Mouse (Mus musculus): Measurements from ENCODE around the gene Stk40. TPM values are rescaled to one million over a fixed set of nuclear protein-coding genes. Genes with fewer than 3 reads are reported as not detected.

Gene Stk40
- polyA plus RNA-seq, 1 experiment: 24.9 TPM

DNA sequence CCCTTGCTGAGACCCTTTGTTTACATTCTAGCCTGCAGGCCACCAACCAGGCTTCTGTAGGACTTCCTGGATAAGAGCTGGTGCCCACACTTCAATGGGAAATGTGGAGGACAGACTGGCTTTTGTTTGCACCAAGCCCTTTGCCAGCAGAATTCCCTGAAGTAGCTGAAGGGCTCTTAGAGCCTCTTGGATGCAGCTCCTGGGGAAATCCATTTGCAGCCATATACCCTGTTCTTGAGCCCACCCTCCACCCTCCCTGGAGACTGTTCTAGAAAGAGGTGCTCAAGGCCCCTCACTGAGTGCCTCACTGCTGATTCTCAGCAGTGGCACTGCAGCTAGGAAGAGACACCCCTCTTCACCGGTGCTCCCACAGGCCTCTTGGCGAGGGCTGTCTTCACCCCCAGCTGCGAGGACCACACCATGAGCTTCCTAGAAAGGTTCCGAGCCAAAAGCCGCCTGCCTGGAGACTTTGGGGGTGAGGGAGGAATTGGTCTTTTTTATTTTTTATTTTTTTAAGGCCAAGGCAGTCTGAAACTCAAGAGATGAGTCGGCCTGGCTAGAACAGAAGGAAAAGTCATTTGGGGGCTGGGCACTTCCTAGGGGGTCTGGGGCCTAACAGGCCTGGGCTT lies 29.0 kb downstream of the Stk40 start:
- no peaks in the 10 kb centered on the region for H3K27me3 ChIP-seq (ENCODE audit: control insufficient read depth, insufficient read depth, low read length)
- WGBS: 39% methylated on average over 6 of the region's 6 CpGs
- no peak for DNase-seq
- H3K27ac ChIP-seq (ENCODE audit: insufficient read depth, low read length): 0 out of 2 replicates have a peak overlapping the region, but pooled peaks have one; percentile 4
- no peak for TF ChIP-seq POLR2A (IDR thresholded peaks at IDR 0.05; ENCODE audit: borderline replicate concordance, insufficient read depth, low read length)
- no peak for TF ChIP-seq CTCF (IDR thresholded peaks at IDR 0.05; ENCODE audit: borderline replicate concordance, insufficient read depth, low read depth, low read length)
- H3K4me1 ChIP-seq (ENCODE audit: control insufficient read depth, insufficient read depth, low read length): peaks cover 24% of the 10 kb centered on the region
- no peak overlapping the region for H3K4me3 ChIP-seq (replicated peaks; ENCODE audit: insufficient read depth, low read depth, low read length)

DNA sequence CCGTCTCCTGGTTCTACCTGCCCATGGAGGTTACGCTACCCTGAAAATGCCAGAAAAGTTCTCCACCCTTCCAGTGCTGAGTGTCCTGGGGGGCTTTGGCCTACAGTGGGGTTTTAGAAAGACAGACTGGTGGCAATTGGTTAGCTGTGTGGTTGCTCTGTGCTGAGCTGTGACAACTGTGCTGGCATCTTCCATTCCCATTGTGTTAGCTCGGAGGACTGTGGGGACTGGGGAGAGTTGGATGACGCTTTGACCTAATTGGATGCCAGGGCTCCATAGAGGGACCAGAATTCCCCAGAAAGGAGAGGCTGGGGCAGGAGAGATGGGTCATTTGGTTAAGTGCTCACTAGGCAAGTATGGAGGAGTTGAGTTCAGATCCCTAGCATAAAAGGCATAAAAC lies 30.5 kb downstream of the Stk40 start:
- peaks cover 24% of the 10 kb centered on the region for H3K4me1 ChIP-seq (ENCODE audit: control insufficient read depth, insufficient read depth, low read length)
- 75% methylated on average over 4 of the region's 4 CpGs for WGBS
- H3K4me3 ChIP-seq (replicated peaks; ENCODE audit: insufficient read depth, low read depth, low read length): no peak overlapping the region
- no peak for DNase-seq
- TF ChIP-seq CTCF (IDR thresholded peaks at IDR 0.05; ENCODE audit: borderline replicate concordance, insufficient read depth, low read depth, low read length): no peak
- TF ChIP-seq POLR2A (IDR thresholded peaks at IDR 0.05; ENCODE audit: borderline replicate concordance, insufficient read depth, low read length): no peak
- no peaks in the 10 kb centered on the region for H3K27me3 ChIP-seq (ENCODE audit: control insufficient read depth, insufficient read depth, low read length)
- H3K27ac ChIP-seq (ENCODE audit: insufficient read depth, low read length): no peak overlapping the region

DNA sequence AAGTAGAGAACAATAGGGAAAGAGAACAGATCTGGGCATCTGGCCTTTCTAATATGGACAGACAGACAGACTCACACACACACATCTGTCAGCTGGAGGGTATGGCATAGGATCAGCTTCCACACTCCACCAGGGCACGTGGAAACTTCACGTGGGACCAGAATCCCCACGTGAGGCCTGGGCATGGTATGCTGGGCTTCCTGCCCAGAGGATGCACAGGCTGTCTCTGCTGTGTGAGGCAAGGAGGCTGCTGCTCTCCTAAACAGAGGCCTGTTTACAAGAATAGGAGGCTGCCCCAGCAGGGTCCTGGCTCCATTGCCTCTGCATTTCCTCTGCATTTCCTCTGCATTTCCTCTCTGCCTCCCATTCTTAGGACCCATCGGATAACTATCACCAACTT lies 30.9 kb downstream of the Stk40 start:
- peaks cover 24% of the 10 kb centered on the region for H3K4me1 ChIP-seq (ENCODE audit: control insufficient read depth, insufficient read depth, low read length)
- H3K4me3 ChIP-seq (replicated peaks; ENCODE audit: insufficient read depth, low read depth, low read length): no peak overlapping the region
- TF ChIP-seq POLR2A (IDR thresholded peaks at IDR 0.05; ENCODE audit: borderline replicate concordance, insufficient read depth, low read length): no peak
- TF ChIP-seq CTCF (IDR thresholded peaks at IDR 0.05; ENCODE audit: borderline replicate concordance, insufficient read depth, low read depth, low read length): no peak
- no peaks in the 10 kb centered on the region for H3K27me3 ChIP-seq (ENCODE audit: control insufficient read depth, insufficient read depth, low read length)
- H3K27ac ChIP-seq (ENCODE audit: insufficient read depth, low read length): no peak overlapping the region
- 13% methylated on average over 4 of the region's 4 CpGs for WGBS
- DNase-seq: peak in 1 of 2 experiments; percentile 48

DNA sequence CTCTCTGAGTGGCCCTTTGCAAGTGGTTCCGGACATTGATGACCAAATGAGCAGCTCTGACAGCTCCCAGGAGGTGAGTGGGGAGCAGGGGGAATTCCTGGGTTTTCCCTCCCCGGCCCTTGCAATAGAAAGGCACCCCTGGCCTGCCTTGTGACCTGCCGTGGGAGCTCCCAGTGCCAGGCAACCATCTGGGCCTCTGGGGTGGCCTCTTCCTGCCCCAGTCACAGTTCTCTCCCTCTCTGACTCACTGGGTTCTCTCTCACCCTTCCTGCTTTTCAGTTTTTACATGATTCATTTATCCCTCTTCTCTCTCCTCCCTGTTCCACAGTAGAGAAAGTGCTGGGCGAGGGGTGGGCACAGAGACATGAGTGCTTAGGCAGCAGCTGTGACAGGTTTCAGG lies 34.0 kb downstream of the Stk40 start:
- DNase-seq: no peak
- TF ChIP-seq CTCF (IDR thresholded peaks at IDR 0.05; ENCODE audit: borderline replicate concordance, insufficient read depth, low read depth, low read length) (no peak), POLR2A (IDR thresholded peaks at IDR 0.05; ENCODE audit: borderline replicate concordance, insufficient read depth, low read length) (no peak)
- Histone ChIP-seq H3K4me3 (replicated peaks; ENCODE audit: insufficient read depth, low read depth, low read length) (no peak overlapping the region), H3K27ac (ENCODE audit: insufficient read depth, low read length) (no peak overlapping the region), H3K4me1 (ENCODE audit: control insufficient read depth, insufficient read depth, low read length) (peaks cover 10% of the 10 kb centered on the region; the same call in 1 of the 2 replicates), H3K27me3 (ENCODE audit: control insufficient read depth, insufficient read depth, low read length) (no peaks in the 10 kb centered on the region)
- WGBS: 64% methylated on average over 4 of the region's 4 CpGs

GRCm38 (mm10) chr4:126141021-126141420 lies 37.3 kb downstream of the Stk40 start:
- Histone ChIP-seq H3K4me3 (replicated peaks; ENCODE audit: insufficient read depth, low read depth, low read length) (no peak overlapping the region), H3K27ac (ENCODE audit: insufficient read depth, low read length) (no peak overlapping the region), H3K4me1 (ENCODE audit: control insufficient read depth, insufficient read depth, low read length) (no peaks in the 10 kb centered on the region), H3K27me3 (ENCODE audit: control insufficient read depth, insufficient read depth, low read length) (no peaks in the 10 kb centered on the region)
- TF ChIP-seq POLR2A (IDR thresholded peaks at IDR 0.05; ENCODE audit: borderline replicate concordance, insufficient read depth, low read length): no peak
- no peak for TF ChIP-seq CTCF (IDR thresholded peaks at IDR 0.05; ENCODE audit: borderline replicate concordance, insufficient read depth, low read depth, low read length)
- 79% methylated on average over 5 of the region's 5 CpGs for WGBS
- no peak for DNase-seq

DNA sequence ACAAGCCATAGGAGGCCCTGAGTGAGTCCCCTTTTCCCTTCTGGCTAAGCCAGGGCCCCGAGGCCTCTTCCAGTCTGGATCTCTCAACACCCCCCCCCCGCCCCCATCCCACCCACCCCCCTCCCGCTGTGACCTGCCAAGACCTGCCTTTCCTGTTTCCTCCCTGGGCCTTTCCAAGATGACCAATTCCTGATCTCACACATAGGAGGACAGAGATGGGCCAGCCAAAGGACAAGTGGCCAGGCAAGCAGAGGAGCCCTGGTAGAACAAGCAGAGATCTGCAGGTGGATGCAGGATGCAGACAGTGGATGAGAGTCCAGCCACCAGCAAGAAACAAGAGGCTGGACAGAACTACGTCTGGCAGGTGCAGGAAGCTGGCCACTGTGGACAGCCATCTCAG lies 41.6 kb downstream of the Stk40 start:
- no peak for DNase-seq
- no peak overlapping the region for H3K27ac ChIP-seq (ENCODE audit: insufficient read depth, low read length)
- 0 out of 2 replicates have a peak, but pooled peaks cover 2% of the 10 kb centered on the region for H3K27me3 ChIP-seq (ENCODE audit: control insufficient read depth, insufficient read depth, low read length)
- WGBS: 45% methylated on average over 4 of the region's 4 CpGs
- no peak for TF ChIP-seq POLR2A (IDR thresholded peaks at IDR 0.05; ENCODE audit: borderline replicate concordance, insufficient read depth, low read length)
- TF ChIP-seq CTCF (IDR thresholded peaks at IDR 0.05; ENCODE audit: borderline replicate concordance, insufficient read depth, low read depth, low read length): no peak
- H3K4me1 ChIP-seq (ENCODE audit: control insufficient read depth, insufficient read depth, low read length): 0 out of 2 replicates have a peak, but pooled peaks cover 7% of the 10 kb centered on the region
- H3K4me3 ChIP-seq (replicated peaks; ENCODE audit: insufficient read depth, low read depth, low read length): no peak overlapping the region

DNA sequence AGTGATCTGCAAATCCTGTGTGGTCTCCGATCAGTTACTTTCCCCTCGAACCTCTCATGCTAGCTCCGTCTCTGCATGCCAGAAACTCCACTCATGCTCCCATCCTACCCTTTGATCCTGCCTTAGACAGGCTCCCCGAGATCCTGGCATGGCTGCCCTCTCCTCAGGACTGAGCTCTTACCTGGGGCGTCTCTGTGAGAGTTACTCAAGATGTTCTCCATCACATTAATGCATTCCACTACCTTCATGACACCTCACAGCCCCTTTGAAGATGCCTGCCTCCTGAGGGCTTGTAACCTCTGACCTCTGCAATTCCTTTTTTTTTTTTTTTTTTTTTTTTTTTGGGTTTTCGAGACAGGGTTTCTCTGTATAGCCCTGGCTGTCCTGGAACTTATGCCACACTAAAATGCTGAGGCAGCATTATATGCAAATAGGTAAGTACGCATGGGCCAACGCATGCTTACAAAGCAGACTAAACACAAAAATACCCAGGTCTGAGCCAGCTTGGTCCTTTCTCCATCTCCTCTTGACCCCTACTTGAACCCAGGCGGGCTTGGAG lies 43.3 kb downstream of the Stk40 start:
- TF ChIP-seq POLR2A (IDR thresholded peaks at IDR 0.05; ENCODE audit: borderline replicate concordance, insufficient read depth, low read length) (no peak), CTCF (IDR thresholded peaks at IDR 0.05; ENCODE audit: borderline replicate concordance, insufficient read depth, low read depth, low read length) (no peak)
- Histone ChIP-seq H3K4me3 (replicated peaks; ENCODE audit: insufficient read depth, low read depth, low read length) (no peak overlapping the region), H3K4me1 (ENCODE audit: control insufficient read depth, insufficient read depth, low read length) (0 out of 2 replicates have a peak, but pooled peaks cover 7% of the 10 kb centered on the region), H3K27ac (ENCODE audit: insufficient read depth, low read length) (no peak overlapping the region), H3K27me3 (ENCODE audit: control insufficient read depth, insufficient read depth, low read length) (0 out of 2 replicates have a peak, but pooled peaks cover 2% of the 10 kb centered on the region)
- 84% methylated on average over 9 of the region's 9 CpGs for WGBS
- DNase-seq: no peak
